Mouse (Mus musculus): ENCODE measurements around the gene Ywhab. TPM values are rescaled to one million over a fixed set of nuclear protein-coding genes. Genes with fewer than 3 reads are reported as not detected.
A peak's percentile ranks its signal among the peaks of the same experiment; 100 is the strongest.

Ywhab gene
- polyA plus RNA-seq, 1 experiment = 40.5 TPM

DNA sequence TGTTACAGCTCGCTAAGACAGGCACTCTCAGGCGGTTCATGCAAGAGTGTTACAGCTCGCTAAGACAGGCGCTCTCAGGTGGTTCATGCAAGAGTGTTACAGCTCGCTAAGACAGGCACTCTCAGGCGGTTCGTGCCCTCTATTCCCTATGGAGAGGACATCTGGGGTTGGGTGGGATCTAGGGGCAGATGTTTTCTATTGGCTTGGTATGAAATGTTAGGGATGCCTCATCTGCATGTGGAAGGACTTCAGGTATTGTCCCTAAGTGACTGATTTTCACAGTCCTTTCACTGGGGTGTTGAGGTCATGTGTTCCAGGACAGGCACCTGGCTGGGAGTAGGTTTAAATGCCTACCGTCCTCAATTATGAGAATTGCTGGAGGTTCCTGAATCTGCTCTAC is 12.8 kb downstream of the Ywhab start:
- peaks cover 61% of the 10 kb centered on the region for H3K36me3 ChIP-seq (replicated peaks; ENCODE audit: low read length)

GRCm38 (mm10) chr2:164007987-164008545 is 13.3 kb downstream of the Ywhab start:
- Histone ChIP-seq H3K36me3 (replicated peaks; ENCODE audit: low read length) (peaks cover 61% of the 10 kb centered on the region), H3K4me1 (peaks cover 87% of the 10 kb centered on the region), H3K9me3 (no peaks in the 10 kb centered on the region), H3K27me3 (replicated peaks) (no peaks in the 10 kb centered on the region), H3K4me3 (replicated peaks) (no peak overlapping the region)
- no peak for TF ChIP-seq FLI1 (IDR thresholded peaks at IDR 0.05; ENCODE audit: low read length)
- no peak for TF ChIP-seq GATA1 (IDR thresholded peaks at IDR 0.05; ENCODE audit: borderline replicate concordance, low read length)

More for the DNA sequence above, 12.8 kb downstream of the Ywhab start:
- H3K9me3 ChIP-seq = no peaks in the 10 kb centered on the region
- H3K4me3 ChIP-seq (replicated peaks) = no peak overlapping the region
- H3K4me1 ChIP-seq = peaks cover 92% of the 10 kb centered on the region
- TF ChIP-seq GATA1 (IDR thresholded peaks at IDR 0.05; ENCODE audit: borderline replicate concordance, low read length) = no peak
- no peak for TF ChIP-seq FLI1 (IDR thresholded peaks at IDR 0.05; ENCODE audit: low read length)
- no peaks in the 10 kb centered on the region for H3K27me3 ChIP-seq (replicated peaks)

GRCm38 (mm10) chr2:164009227-164009626 is 14.5 kb downstream of the Ywhab start:
- Histone ChIP-seq H3K27me3 (replicated peaks) (no peaks in the 10 kb centered on the region), H3K4me1 (peaks cover 75% of the 10 kb centered on the region), H3K36me3 (replicated peaks; ENCODE audit: low read length) (peaks cover 66% of the 10 kb centered on the region), H3K4me3 (replicated peaks) (peak overlapping the region; percentile 67), H3K9me3 (no peaks in the 10 kb centered on the region)
- no peak for TF ChIP-seq GATA1 (IDR thresholded peaks at IDR 0.05; ENCODE audit: borderline replicate concordance, low read length)
- no peak for TF ChIP-seq FLI1 (IDR thresholded peaks at IDR 0.05; ENCODE audit: low read length)

- no peaks in the 10 kb centered on the region for H3K9me3 ChIP-seq
- no peaks in the 10 kb centered on the region for H3K27me3 ChIP-seq (replicated peaks)
- TF ChIP-seq GATA1 (IDR thresholded peaks at IDR 0.05; ENCODE audit: borderline replicate concordance, low read length) = no peak
- TF ChIP-seq FLI1 (IDR thresholded peaks at IDR 0.05; ENCODE audit: low read length) = no peak
- H3K4me3 ChIP-seq (replicated peaks) = no peak overlapping the region
- H3K36me3 ChIP-seq (replicated peaks; ENCODE audit: low read length) = peaks cover 68% of the 10 kb centered on the region
- H3K4me1 ChIP-seq = peaks cover 62% of the 10 kb centered on the region
Measured at GRCm38 (mm10) chr2:164010496-164010895, 15.7 kb downstream of the Ywhab start.

- peaks cover 58% of the 10 kb centered on the region for H3K4me1 ChIP-seq
- H3K36me3 ChIP-seq (replicated peaks; ENCODE audit: low read length) = peaks cover 70% of the 10 kb centered on the region
- H3K4me3 ChIP-seq (replicated peaks) = peak overlapping the region; percentile 68
- H3K27me3 ChIP-seq (replicated peaks) = no peaks in the 10 kb centered on the region
- no peaks in the 10 kb centered on the region for H3K9me3 ChIP-seq
- TF ChIP-seq GATA1 (IDR thresholded peaks at IDR 0.05; ENCODE audit: borderline replicate concordance, low read length) (no peak), FLI1 (IDR thresholded peaks at IDR 0.05; ENCODE audit: low read length) (no peak)
Measured at GRCm38 (mm10) chr2:164010944-164011343, 16.2 kb downstream of the Ywhab start.

DNA sequence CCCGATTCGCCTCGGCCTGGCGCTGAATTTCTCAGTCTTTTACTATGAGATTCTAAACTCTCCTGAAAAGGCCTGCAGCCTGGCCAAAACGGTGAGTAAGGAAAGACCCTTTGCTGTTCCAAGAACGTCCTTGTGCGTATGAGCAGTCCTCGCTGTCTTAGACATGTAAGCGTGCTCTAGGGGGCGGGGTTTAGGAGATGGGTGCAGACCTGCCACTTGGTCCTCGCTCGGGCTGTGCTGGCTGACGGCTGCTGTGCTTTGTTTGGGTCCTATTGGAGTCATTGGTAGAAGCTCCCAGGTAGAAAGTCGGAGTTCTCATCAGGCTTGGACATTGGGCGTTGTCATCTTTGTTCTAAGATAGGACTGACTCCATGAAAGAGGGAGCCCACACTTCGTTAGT is 20.5 kb downstream of the Ywhab start:
- Histone ChIP-seq H3K4me3 (replicated peaks) (no peak overlapping the region), H3K36me3 (replicated peaks; ENCODE audit: low read length) (peaks cover 96% of the 10 kb centered on the region), H3K4me1 (peaks cover 33% of the 10 kb centered on the region), H3K27me3 (replicated peaks) (no peaks in the 10 kb centered on the region), H3K9me3 (no peaks in the 10 kb centered on the region)
- no peak for TF ChIP-seq GATA1 (IDR thresholded peaks at IDR 0.05; ENCODE audit: borderline replicate concordance, low read length)
- no peak for TF ChIP-seq FLI1 (IDR thresholded peaks at IDR 0.05; ENCODE audit: low read length)

DNA sequence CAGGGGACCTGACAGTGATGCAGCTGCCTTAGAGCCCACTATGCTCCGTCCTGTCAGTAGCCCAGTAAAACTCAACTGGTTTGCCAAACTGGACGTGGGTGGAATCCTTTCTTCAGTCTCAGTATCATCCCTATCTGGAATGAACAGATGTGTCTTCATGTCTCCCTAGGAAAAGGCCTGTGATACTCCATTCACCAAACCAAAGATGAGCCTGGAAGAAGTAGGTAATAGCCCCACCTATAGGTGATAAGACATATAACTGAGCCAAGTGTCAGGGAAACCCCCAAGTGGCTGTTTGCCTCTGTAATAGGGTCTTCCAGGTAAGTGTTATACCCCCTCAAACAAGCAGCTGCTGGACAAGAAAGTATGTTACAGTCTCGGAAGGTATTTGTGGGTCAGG is 24.1 kb downstream of the Ywhab start:
- Histone ChIP-seq H3K36me3 (replicated peaks; ENCODE audit: low read length) (peaks cover 60% of the 10 kb centered on the region), H3K27me3 (replicated peaks) (no peaks in the 10 kb centered on the region), H3K9me3 (no peaks in the 10 kb centered on the region), H3K4me3 (replicated peaks) (peak overlapping the region; percentile 21), H3K4me1 (peaks cover 23% of the 10 kb centered on the region)
- TF ChIP-seq FLI1 (IDR thresholded peaks at IDR 0.05; ENCODE audit: low read length) (no peak), GATA1 (IDR thresholded peaks at IDR 0.05; ENCODE audit: borderline replicate concordance, low read length) (no peak)

DNA sequence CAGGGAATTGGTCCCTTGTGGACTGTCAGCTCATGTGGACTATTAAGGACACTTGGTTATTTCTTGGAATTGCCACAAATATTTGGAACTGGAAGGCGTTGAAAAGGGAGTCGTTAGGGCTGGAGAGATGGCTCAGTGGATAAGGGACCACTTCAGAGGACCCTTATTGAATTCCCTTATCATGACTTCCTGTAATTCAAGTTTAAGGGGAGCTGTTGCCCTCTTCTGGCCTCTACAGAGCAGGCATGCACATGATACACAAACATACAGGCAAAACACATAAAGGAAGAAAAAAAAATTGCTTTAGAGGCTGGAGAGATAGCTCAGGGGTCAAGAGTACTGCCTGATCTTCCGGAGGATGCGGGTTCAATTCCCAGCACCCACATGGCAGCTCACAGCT is 25.2 kb downstream of the Ywhab start:
- H3K4me1 ChIP-seq = peaks cover 23% of the 10 kb centered on the region
- no peaks in the 10 kb centered on the region for H3K9me3 ChIP-seq
- H3K36me3 ChIP-seq (replicated peaks; ENCODE audit: low read length) = peaks cover 50% of the 10 kb centered on the region
- no peaks in the 10 kb centered on the region for H3K27me3 ChIP-seq (replicated peaks)
- H3K4me3 ChIP-seq (replicated peaks) = no peak overlapping the region
- TF ChIP-seq GATA1 (IDR thresholded peaks at IDR 0.05; ENCODE audit: borderline replicate concordance, low read length) (no peak), FLI1 (IDR thresholded peaks at IDR 0.05; ENCODE audit: low read length) (no peak)

- no peak overlapping the region for H3K4me3 ChIP-seq (replicated peaks)
- peaks cover 23% of the 10 kb centered on the region for H3K4me1 ChIP-seq
- TF ChIP-seq GATA1 (IDR thresholded peaks at IDR 0.05; ENCODE audit: borderline replicate concordance, low read length) (no peak), FLI1 (IDR thresholded peaks at IDR 0.05; ENCODE audit: low read length) (no peak)
- peaks cover 28% of the 10 kb centered on the region for H3K36me3 ChIP-seq (replicated peaks; ENCODE audit: low read length)
- H3K27me3 ChIP-seq (replicated peaks) = peaks cover 15% of the 10 kb centered on the region
- H3K9me3 ChIP-seq = no peaks in the 10 kb centered on the region
Measured at GRCm38 (mm10) chr2:164022104-164022503, 27.3 kb downstream of the Ywhab start.

DNA sequence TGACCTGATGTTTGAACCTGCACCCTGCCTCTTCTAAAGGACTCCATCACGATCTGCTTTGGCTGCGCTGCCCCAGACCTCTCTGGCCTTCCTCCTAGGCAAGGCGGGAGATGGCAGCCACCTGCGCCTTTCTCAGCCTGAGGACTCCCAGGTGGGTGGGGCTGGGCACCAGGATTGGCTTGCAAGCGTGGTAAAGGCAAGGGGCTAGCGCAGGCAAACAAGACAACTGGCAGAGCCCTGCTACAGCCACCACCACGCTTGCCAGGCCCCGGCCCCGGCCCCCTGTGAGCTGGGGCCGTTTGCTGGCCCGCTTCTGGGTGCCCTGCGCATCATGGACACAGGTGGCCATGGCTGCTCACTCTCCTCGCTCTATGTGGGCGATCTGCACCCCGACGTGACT is 30.4 kb downstream of the Ywhab start, which contains the start of gene Pabpc1l:
TSS of gene Pabpc1l (plus strand) at position 301 of the 400 bp plus-strand sequence.
- H3K36me3 ChIP-seq (replicated peaks; ENCODE audit: low read length) = no peaks in the 10 kb centered on the region
- H3K4me3 ChIP-seq (replicated peaks) = no peak within 1 kb of the TSS
- peaks cover 21% of the 10 kb centered on the region for H3K27me3 ChIP-seq (replicated peaks)
- no peak for TF ChIP-seq GATA1 (IDR thresholded peaks at IDR 0.05; ENCODE audit: borderline replicate concordance, low read length)
- TF ChIP-seq FLI1 (IDR thresholded peaks at IDR 0.05; ENCODE audit: low read length) = no peak
- no peaks in the 10 kb centered on the region for H3K9me3 ChIP-seq
- peaks cover 7% of the 10 kb centered on the region for H3K4me1 ChIP-seq
